11 mouse cellular contexts compared by ENCODE assay signal in the genomic region with DNA sequence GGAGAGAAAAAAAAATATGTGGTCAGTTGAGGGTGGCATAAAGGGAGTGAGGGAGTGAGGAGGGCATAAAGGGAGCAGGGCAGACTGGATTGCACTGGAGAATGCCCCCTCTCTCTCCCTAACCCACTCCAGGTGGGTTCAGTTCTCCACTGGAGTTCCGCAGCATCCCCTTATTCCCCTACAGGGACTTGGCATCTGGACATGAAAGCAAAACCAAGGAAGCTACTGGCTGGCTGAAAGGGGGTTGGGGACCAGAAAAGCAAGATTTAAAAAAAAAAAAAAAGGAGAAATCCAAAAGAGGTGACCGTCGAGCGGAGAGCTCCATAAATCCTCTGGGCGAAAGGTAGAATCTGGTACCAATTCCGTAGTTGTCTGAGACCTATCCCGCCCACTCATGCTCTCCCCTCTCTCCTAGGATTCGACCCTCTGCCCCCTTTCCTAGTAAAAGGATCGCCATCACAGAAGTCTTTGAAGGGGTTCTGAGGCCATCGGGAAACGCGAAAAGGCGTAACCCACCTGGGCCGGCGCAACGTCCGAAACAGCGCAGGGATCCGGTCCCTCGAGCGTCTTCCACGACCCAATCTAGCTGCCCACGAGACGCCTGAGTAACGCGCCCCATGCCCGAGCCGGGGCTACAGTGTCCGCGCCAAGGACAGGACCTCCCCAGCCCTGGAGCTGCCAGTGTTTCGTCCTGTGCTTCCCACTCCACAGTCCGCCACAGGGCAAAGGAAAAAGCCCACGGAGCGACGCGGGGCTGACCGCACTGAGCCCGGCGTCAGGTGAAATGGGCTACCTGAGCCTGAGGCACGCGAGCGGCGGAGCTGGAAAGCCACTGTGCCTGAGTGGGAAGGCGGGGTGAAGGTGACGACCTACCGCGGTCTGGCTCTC. TPM values are rescaled to one million over a fixed set of nuclear protein-coding genes. Genes with fewer than 3 reads are reported as not detected.
DNase-seq lines count a peak whose midpoint lies in the region; ATAC-seq and TF ChIP-seq lines count a peak whose summit lies in the region.
"Not testable (repeated sequence)": the region's sequence is repeated elsewhere in the genome, so short reads cannot be mapped to it uniquely, and the experiment has no call there.
"Had no signal": no experiment of that assay in that cellular context is flagged by ENCODE, and none has a peak within 500 bp of the region (broad histone marks: within the 10 kb centered on the region; RNA-seq: fewer than 3 reads in every experiment).

No protein-coding gene starts in this region.

- peaks cover 25% of the 10 kb centered on the region for H3K27me3 ChIP-seq in forebrain, embryonic 10.5 days (ENCODE audit: poor library complexity, severe bottlenecking)
- H3K27me3 ChIP-seq in heart, postnatal 0 days (ENCODE audit: control insufficient read depth, insufficient read depth, low read length); kidney, embryonic 14.5 days (ENCODE audit: control insufficient read depth, insufficient read depth, low read length); liver, embryonic 15.5 days; midbrain, embryonic 14.5 days (ENCODE audit: control insufficient read depth, insufficient read depth, low read length); stomach, embryonic 14.5 days (ENCODE audit: control insufficient read depth, insufficient read depth, low read length): not testable (repeated sequence)

- DNase-seq in cerebellum, postnatal 10 days: peak; percentile 14 to 21
- not testable (repeated sequence) for DNase-seq in forebrain, embryonic 10.5 days (ENCODE audit: extremely low spot score, low spot score); heart, postnatal 0 days (ENCODE audit: low spot score); midbrain, embryonic 14.5 days

- H3K9ac ChIP-seq in heart, postnatal 0 days (replicated peaks; ENCODE audit: low read depth, low read length): 0 out of 2 replicates have a peak overlapping the region, but pooled peaks have one; percentile 30
- H3K9ac ChIP-seq in kidney, embryonic 14.5 days (ENCODE audit: low read depth, low read length): peak overlapping the region; percentile 53
- peak overlapping the region; percentile 58 for H3K9ac ChIP-seq in liver, embryonic 15.5 days
- not testable (repeated sequence) for H3K9ac ChIP-seq in midbrain, embryonic 14.5 days (replicated peaks; ENCODE audit: low read length)
- H3K9ac ChIP-seq in stomach, embryonic 14.5 days (replicated peaks; ENCODE audit: low read depth, low read length): peak overlapping the region; percentile 28; the same call in 1 of the 2 replicates

- peaks cover 14% of the 10 kb centered on the region for H3K4me1 ChIP-seq in forebrain, embryonic 10.5 days
- not testable (repeated sequence) for H3K4me1 ChIP-seq in heart, postnatal 0 days (ENCODE audit: control insufficient read depth, insufficient read depth); kidney, embryonic 14.5 days (ENCODE audit: control insufficient read depth, insufficient read depth, low read length); midbrain, embryonic 14.5 days (ENCODE audit: control insufficient read depth, insufficient read depth, low read length); stomach, embryonic 14.5 days (ENCODE audit: control insufficient read depth, insufficient read depth, low read length)
- peaks cover 33% of the 10 kb centered on the region for H3K4me1 ChIP-seq in liver, embryonic 15.5 days (replicated peaks)

- TF ChIP-seq EP300 in heart, postnatal 0 days (IDR thresholded peaks at IDR 0.05; ENCODE audit: low read depth): not testable (repeated sequence)

- not testable (repeated sequence) for TF ChIP-seq CTCF in heart, postnatal 0 days (IDR thresholded peaks at IDR 0.05; ENCODE audit: low read depth)

- WGBS in forebrain, embryonic 10.5 days: 2% methylated on average over 28 of the region's 47 CpGs
- WGBS in heart, postnatal 0 days: 5% methylated on average over 19 of the region's 47 CpGs
- WGBS in kidney, embryonic 14.5 days: 2% methylated on average over 22 of the region's 47 CpGs
- 5% methylated on average over 26 of the region's 47 CpGs for WGBS in liver, embryonic 15.5 days (ENCODE audit: insufficient replicate concordance)
- 3% methylated on average over 23 of the region's 47 CpGs for WGBS in midbrain, embryonic 14.5 days
- 6% methylated on average over 22 of the region's 47 CpGs for WGBS in stomach, embryonic 14.5 days

- H3K4me3 ChIP-seq in forebrain, embryonic 10.5 days: peak overlapping the region; percentile 52
- peak overlapping the region; percentile 43 for H3K4me3 ChIP-seq in heart, postnatal 0 days (ENCODE audit: low read depth, low read length)
- peak overlapping the region; percentile 41 for H3K4me3 ChIP-seq in kidney, embryonic 14.5 days (ENCODE audit: low read length)
- H3K4me3 ChIP-seq in liver, embryonic 15.5 days (replicated peaks): peak overlapping the region; percentile 60
- peak overlapping the region; percentile 30 for H3K4me3 ChIP-seq in midbrain, embryonic 14.5 days (replicated peaks; ENCODE audit: low read depth, low read length)
- peak overlapping the region; percentile 33 for H3K4me3 ChIP-seq in stomach, embryonic 14.5 days (ENCODE audit: low read depth, low read length)

- H3K9me3 ChIP-seq in forebrain, embryonic 10.5 days; heart, postnatal 0 days (replicated peaks; ENCODE audit: control insufficient read depth, low read length); kidney, embryonic 14.5 days (ENCODE audit: control insufficient read depth, low read length); liver, embryonic 15.5 days (replicated peaks); midbrain, embryonic 14.5 days (ENCODE audit: control insufficient read depth, low read length); stomach, embryonic 14.5 days (ENCODE audit: control insufficient read depth, low read depth, low read length): not testable (repeated sequence)

- peak; percentile 8 for ATAC-seq in CD4-positive, CD25-positive, alpha-beta regulatory T cell, adult 4 months
- peak; percentile 33 for ATAC-seq in heart, postnatal 0 days (ENCODE audit: insufficient read depth, low read depth)
- ATAC-seq in kidney, embryonic 14.5 days (ENCODE audit: low FRiP score, low TSS enrichment): peak; percentile 53
- ATAC-seq in liver, embryonic 15.5 days (ENCODE audit: insufficient read depth): peak; percentile 43
- ATAC-seq in midbrain, embryonic 14.5 days (ENCODE audit: low FRiP score, low TSS enrichment): peak; percentile 54; the same call in 1 of the 2 replicates
- not testable (repeated sequence) for ATAC-seq in stomach, embryonic 14.5 days (ENCODE audit: insufficient number of reproducible peaks, insufficient read depth, low FRiP score, low read depth)

- not testable (repeated sequence) for H3K27ac ChIP-seq in forebrain, embryonic 10.5 days; heart, postnatal 0 days (ENCODE audit: low read depth); kidney, embryonic 14.5 days (ENCODE audit: low read depth, low read length); liver, embryonic 15.5 days (replicated peaks); midbrain, embryonic 14.5 days (replicated peaks; ENCODE audit: low read depth, low read length); stomach, embryonic 14.5 days (ENCODE audit: low read length)

- H3K4me2 ChIP-seq in heart, postnatal 0 days (ENCODE audit: low read depth, low read length): peak overlapping the region; percentile 65
- H3K4me2 ChIP-seq in kidney, embryonic 14.5 days (replicated peaks; ENCODE audit: low read depth, low read length): peak overlapping the region; percentile 69
- peak overlapping the region; percentile 82 for H3K4me2 ChIP-seq in liver, embryonic 15.5 days
- H3K4me2 ChIP-seq in midbrain, embryonic 14.5 days (ENCODE audit: low read length): peak overlapping the region; percentile 54
- peak overlapping the region; percentile 66 for H3K4me2 ChIP-seq in stomach, embryonic 14.5 days (replicated peaks; ENCODE audit: low read depth, low read length)

- H3K36me3 ChIP-seq in forebrain, embryonic 10.5 days (replicated peaks); heart, postnatal 0 days (replicated peaks; ENCODE audit: control insufficient read depth, insufficient read depth, low read length); kidney, embryonic 14.5 days (ENCODE audit: control insufficient read depth, insufficient read depth, low read length); liver, embryonic 15.5 days (replicated peaks); midbrain, embryonic 14.5 days (ENCODE audit: control insufficient read depth, insufficient read depth, low read length); stomach, embryonic 14.5 days (ENCODE audit: control insufficient read depth, insufficient read depth, low read length): not testable (repeated sequence)

RNA-seq across cellular contexts. Expression of a gene that starts 0.6 kb away (rescaled TPM):
- 1 to 10 TPM; 2.1 to 6.8 TPM for polyA plus RNA-seq in CD4-positive, CD25-positive, alpha-beta regulatory T cell, adult 4 months (2017; shearing (Covaris generic))
- 3.4 and 4.1 TPM in 2 replicates for polyA plus RNA-seq in forebrain, embryonic 10.5 days (2016; fragmentation: Nextera tagmentation; extraction: Ambion mirVana)
- 12.9 and 29.0 TPM in 2 replicates for total RNA-seq in heart, postnatal 0 days (2014; rRNA removed; ENCODE audit: low replicate concordance)
- 3.1 and 4.8 TPM in 2 replicates for polyA plus RNA-seq in heart, postnatal 0 days (2015; fragmentation: Nextera tagmentation; extraction: Ambion mirVana)
- polyA plus RNA-seq in kidney, embryonic 14.5 days (2014; fragmentation: Nextera tagmentation; extraction: Ambion mirVana): 5.0 and 6.7 TPM in 2 replicates
- polyA plus RNA-seq in liver, embryonic 15.5 days (2015; fragmentation: Nextera tagmentation; extraction: Ambion mirVana): 10.9 and 12.6 TPM in 2 replicates
- 5.2 and 5.6 TPM in 2 replicates for polyA plus RNA-seq in midbrain, embryonic 14.5 days (2014; fragmentation: Nextera tagmentation; extraction: Ambion mirVana)
- 13.2 and 13.3 TPM in 2 replicates for polyA plus RNA-seq in stomach, embryonic 14.5 days (2014; fragmentation: Nextera tagmentation; extraction: Ambion mirVana)

RNA-seq across cellular contexts. Expression of a gene that starts 15.2 kb away (rescaled TPM):
- polyA plus RNA-seq in CD4-positive, CD25-positive, alpha-beta regulatory T cell, adult 4 months (2017; shearing (Covaris generic)): not detected
- not detected in 2 replicates for polyA plus RNA-seq in forebrain, embryonic 10.5 days (2016; fragmentation: Nextera tagmentation; extraction: Ambion mirVana)
- not detected in 2 replicates for total RNA-seq in heart, postnatal 0 days (2014; rRNA removed; ENCODE audit: low replicate concordance)
- not detected in 2 replicates for polyA plus RNA-seq in heart, postnatal 0 days (2015; fragmentation: Nextera tagmentation; extraction: Ambion mirVana)
- not detected in 2 replicates for polyA plus RNA-seq in kidney, embryonic 14.5 days (2014; fragmentation: Nextera tagmentation; extraction: Ambion mirVana)
- polyA plus RNA-seq in liver, embryonic 15.5 days (2015; fragmentation: Nextera tagmentation; extraction: Ambion mirVana): not detected in 2 replicates
- polyA plus RNA-seq in midbrain, embryonic 14.5 days (2014; fragmentation: Nextera tagmentation; extraction: Ambion mirVana): not detected in 2 replicates
- polyA plus RNA-seq in stomach, embryonic 14.5 days (2014; fragmentation: Nextera tagmentation; extraction: Ambion mirVana): not detected in 2 replicates
- total RNA-seq: adrenal gland, adult 8-10 months; gastrocnemius, adult 8-10 months; layer of hippocampus, postnatal 14 days had no signal

RNA-seq across cellular contexts. Expression of a gene that starts 35.3 kb away (rescaled TPM):
- polyA plus RNA-seq in CD4-positive, CD25-positive, alpha-beta regulatory T cell, adult 4 months (2017; shearing (Covaris generic)): not detected
- polyA plus RNA-seq in forebrain, embryonic 10.5 days (2016; fragmentation: Nextera tagmentation; extraction: Ambion mirVana): not detected in 2 replicates
- total RNA-seq in heart, postnatal 0 days (2014; rRNA removed; ENCODE audit: low replicate concordance): 10.7 and 42.5 TPM in 2 replicates
- 3.7 and 4.6 TPM in 2 replicates for polyA plus RNA-seq in heart, postnatal 0 days (2015; fragmentation: Nextera tagmentation; extraction: Ambion mirVana)
- polyA plus RNA-seq in kidney, embryonic 14.5 days (2014; fragmentation: Nextera tagmentation; extraction: Ambion mirVana): 0.41 and 1.6 TPM in 2 replicates
- polyA plus RNA-seq in liver, embryonic 15.5 days (2015; fragmentation: Nextera tagmentation; extraction: Ambion mirVana): 69.0 and 92.7 TPM in 2 replicates
- not detected in 2 replicates for polyA plus RNA-seq in midbrain, embryonic 14.5 days (2014; fragmentation: Nextera tagmentation; extraction: Ambion mirVana)
- 2.6 and 3.0 TPM in 2 replicates for polyA plus RNA-seq in stomach, embryonic 14.5 days (2014; fragmentation: Nextera tagmentation; extraction: Ambion mirVana)

Comparison
In these comparisons a context has a peak if more than half of its experiments do, and no peak if none do; other contexts are left out.
1. RNA of a gene that starts 35.3 kb away (polyA plus RNA-seq): 69.0 to 92.7 TPM in liver, embryonic 15.5 days; 3.7 to 4.6 TPM in heart, postnatal 0 days, 2.6 to 3.0 TPM in stomach, embryonic 14.5 days, 0.41 to 1.6 TPM in kidney, embryonic 14.5 days, not detected in CD4-positive, CD25-positive, alpha-beta regulatory T cell, adult 4 months, not detected in forebrain, embryonic 10.5 days and not detected in midbrain, embryonic 14.5 days; every median in the first group is over 10 times any median in the second.
2. Peak in every context shown above with its lines, with median percentiles within 50 percentile points of each other: H3K4me3 ChIP-seq and H3K4me2 ChIP-seq.